Mouse (Mus musculus): ENCODE data around the gene Thra.

The Thra gene

DNA sequence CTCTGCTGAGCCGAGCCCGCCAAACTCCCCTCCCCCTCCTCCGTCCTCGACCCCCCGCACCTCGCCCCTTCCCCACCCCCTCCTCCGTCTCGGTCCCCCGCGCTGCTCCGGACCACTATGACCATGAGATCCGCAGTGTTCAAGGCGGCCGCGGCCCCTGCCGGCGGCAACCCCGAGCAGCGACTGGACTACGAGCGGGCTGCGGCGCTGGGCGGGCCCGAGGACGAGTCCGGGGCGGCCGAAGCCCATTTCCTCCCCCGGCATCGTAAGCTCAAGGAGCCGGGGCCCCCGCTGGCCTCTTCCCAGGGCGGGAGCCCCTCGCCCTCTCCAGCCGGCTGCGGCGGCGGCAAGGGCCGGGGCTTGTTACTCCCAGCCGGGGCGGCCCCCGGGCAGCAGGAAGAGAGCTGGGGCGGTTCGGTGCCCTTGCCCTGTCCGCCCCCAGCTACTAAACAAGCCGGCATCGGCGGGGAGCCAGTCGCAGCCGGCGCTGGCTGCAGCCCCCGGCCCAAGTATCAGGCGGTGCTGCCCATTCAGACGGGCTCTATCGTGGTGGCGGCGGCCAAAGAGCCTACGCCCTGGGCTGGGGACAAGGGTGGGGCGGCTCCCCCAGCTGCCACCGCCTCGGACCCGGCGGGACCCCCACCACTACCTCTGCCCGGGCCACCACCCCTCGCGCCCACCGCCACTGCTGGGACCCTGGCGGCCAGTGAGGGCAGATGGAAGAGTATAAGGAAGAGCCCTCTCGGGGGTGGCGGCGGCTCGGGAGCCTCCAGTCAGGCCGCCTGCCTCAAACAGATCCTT is 55.5 kb downstream of the Thra start:
- DNase-seq (ENCODE audit: low spot score in 2 of 2), result peak; percentile 66 to 87

DNA sequence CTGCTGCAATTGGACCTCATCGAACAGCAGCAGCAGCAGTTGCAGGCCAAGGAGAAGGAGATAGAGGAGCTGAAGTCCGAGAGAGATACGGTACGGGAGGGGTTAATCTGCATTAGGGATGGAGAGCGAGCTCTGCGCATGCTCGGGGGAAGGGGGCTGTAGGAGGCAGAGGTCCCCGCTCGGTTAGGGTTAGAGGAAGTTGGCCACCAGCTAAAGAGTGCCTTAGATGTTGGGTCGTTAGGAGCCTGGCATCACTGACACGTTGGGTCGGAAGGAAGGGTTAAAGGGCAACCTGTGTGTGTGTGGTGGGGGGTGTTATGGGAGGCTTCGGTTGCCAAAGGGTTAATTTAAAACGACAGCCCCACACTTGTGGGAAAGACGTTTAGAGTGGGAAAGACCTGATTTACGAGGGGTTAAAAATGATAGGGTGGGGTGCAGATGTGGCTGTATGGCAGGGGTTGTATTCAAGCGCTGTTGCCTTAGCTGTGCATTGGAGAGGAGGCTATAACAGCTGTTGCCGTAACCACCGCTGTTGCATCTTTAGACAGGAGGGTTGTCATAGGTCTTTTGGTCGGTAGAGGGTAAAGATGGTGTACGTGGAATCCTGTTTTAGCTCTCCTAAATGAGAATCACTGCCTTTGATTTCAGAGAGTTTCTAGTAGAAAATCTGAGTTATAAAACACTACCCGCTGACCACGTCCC is 56.2 kb downstream of the Thra start:
- DNase-seq (ENCODE audit: low spot score in 2 of 2), result peak; percentile 66 to 85

DNA sequence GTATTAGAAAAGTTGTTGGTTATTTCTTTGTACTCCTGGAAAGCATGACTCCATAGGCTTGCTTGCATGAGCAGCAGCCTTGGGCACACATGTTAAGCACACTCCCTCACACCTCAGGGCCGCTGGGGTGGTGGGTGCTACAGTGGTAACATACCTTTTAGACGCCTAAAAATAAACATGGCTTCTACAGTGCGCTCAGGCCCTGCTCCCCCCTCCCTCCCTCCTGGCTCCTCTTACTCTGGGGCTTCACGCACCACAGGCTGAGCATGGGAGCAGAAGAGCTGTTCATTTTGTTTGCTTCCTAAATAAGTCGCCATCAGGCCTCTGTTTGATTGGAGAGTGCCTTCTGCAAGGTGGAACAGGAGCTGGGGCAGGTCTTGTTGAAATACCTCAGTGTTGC is 56.9 kb downstream of the Thra start:
- no peak for DNase-seq (ENCODE audit: low spot score in 2 of 2)

DNA sequence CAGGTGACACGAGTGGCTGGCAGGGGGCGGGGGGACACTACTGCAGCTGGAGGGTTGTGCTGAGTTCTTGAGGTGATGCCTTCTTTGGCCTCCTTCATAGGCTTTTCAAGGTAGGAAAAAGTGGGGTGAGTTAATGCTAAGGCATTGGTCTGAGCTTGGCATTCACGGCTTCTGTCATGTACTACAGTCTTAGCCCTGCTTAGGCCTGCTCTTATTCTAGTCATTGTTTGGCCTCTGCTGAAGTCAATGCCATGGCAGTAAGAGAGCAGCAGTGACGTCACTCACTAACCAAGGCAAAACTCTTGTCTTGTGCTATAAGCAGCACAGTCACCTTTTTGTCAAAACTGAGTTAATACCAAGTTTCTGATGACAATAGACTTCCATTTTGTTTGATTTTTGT is 57.5 kb downstream of the Thra start:
- no peak for DNase-seq (ENCODE audit: low spot score in 2 of 2)

DNA sequence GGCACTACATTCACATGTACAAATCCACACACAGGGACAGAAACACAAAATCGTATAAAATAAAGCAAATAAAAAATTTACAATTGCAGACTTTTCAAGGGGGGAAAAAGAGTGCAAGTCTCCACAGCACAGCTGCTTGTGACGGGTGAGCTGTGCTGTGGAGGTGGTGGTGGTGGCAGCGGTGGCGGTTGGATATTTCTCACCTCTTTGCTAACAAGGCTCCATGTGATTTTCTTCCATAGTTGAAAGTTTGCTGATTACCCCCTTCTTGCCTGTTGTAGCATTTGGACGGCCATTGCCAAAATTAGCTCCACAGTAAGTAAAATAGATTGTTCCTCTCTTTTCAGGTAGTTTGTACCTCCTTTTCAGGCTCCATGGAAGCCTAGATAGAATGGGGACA is 64.2 kb downstream of the Thra start, which contains the start of gene Casc3:
Casc3 (plus strand) TSS at position 301 of the 400 bp plus-strand sequence.
- DNase-seq (ENCODE audit: low spot score in 2 of 2), result no peak

DNA sequence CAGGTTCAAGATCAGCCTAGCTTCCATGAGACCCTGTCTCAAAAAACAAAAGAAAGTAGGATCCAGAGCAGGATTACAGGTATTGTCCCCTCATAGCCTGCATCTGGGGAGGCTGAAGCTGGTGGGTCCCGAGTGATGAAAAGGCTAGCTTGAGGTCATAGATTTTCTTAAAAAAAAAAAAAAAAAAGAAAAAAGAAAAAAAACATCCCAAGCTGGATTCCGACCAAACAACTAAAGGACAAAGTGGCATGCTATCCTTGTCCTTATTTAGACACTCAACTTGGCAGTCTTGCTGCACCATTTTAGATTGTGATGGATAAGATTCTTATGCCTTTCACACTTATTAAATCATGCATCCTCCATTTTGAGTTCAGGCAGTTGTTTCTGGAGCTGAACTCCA is 68.0 kb downstream of the Thra start:
- no peak for DNase-seq (ENCODE audit: low spot score in 2 of 2)

DNA sequence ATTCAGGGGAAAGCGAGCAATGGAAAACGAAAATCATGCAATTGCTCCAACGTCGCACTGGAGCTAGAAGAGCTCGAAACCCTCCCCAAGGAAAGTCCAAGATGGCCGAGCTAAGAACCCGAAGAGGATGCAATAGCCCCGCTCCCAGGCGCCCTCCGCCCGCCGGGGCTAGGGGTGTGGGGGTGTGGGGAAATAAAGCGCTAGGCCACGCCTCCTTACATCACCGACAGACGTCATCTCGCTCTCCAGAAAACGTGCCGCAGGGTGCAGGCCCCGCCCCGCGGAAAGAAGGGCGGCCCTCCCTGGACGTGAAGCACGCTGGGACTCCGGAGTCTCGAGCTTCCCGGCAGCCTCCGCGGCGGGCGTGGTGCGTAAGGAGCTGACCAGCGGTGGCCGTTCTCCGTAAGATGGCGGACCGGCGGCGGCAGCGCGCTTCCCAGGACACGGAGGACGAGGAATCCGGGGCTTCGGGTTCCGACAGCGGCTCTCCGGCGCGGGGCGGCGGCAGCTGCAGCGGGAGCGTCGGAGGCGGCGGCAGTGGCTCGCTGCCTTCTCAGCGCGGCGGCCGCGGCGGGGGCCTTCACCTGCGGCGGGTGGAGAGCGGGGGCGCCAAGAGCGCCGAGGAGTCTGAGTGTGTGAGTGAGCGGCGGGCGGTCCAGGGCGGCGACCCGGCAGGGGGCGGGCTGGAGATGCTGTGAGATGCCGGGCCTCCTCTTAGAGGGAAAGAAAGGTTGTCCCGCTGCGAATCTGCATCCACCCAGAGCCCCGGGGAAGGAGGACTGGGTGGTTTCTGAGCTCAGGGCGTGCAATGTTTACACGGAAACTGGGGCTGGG is 69.2 kb downstream of the Thra start:
- DNase-seq (ENCODE audit: low spot score in 2 of 2), result peak; percentile 98

DNA sequence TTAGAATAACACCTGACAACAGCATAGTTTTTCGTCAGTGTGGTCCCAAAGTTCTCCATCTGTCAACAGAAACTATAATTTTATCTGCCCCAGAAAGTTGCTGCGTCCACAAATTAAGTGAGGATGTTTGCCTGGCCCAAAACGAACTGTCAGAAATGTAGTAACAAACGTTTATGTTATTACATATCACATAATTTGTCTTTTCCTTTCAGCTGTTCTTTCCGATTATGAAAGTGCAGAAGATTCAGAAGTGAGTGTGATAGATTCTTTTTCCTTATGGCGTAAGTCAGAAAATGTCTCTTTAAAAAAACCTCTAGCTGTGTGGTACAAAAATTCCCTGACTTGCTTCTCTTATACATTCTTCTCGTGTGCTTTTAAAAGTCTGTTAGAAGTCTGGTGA is 70.2 kb downstream of the Thra start:
- no peak for DNase-seq (ENCODE audit: low spot score in 2 of 2)

DNA sequence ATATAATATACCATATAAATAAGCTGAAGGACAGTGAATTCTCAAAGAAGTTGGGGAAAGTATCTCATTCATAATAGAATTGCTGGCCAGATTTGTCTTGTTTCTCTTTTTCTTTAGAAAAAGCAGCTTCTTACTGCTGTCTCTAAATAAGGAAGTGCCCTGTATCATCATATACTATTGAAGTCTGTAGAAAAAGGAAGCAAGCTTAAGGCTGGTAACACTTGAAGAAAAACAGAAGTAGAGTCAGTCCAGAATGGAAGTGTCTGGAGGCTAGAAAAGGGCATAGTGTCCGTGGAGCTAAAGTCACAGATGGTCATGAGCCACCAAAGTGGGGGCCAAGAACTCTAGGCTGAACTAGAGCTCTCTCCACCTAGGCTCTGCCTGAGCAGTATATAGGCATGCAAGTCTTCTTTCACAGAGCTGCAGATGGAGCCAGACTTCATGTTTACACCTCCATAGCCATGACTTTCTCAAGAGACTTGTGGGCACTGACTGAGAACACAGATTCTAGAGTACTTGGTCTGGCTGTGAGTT is 76.3 kb downstream of the Thra start:
- DNase-seq (ENCODE audit: low spot score in 2 of 2), result no peak
